In genomic region chrX:50611765-50612591, GRCm38 (mm10) we compare ENCODE assay signal across 1 mouse cellular context.
A peak's percentile ranks its signal among the peaks of the same experiment; 100 is the strongest.
TF ChIP-seq lines count a peak whose summit lies in the region.

No protein-coding gene starts in this region.

TF ChIP-seq in MEL, 35 proteins besides CTCF, POLR2A, EP300 and RAD21 (continued from another document):
- TF ChIP-seq TAL1 (IDR thresholded peaks at IDR 0.05; ENCODE audit: low read length) (no peak), POLR2AphosphoS5 (IDR thresholded peaks at IDR 0.05; ENCODE audit: borderline replicate concordance, low read depth, low read length) (no peak), HCFC1 (IDR thresholded peaks at IDR 0.05; ENCODE audit: low read depth, low read length) (no peak), ZNF384 (IDR thresholded peaks at IDR 0.05; ENCODE audit: low read depth, low read length) (peak; percentile 97), CHD1 (IDR thresholded peaks at IDR 0.05; ENCODE audit: low read depth, low read length) (no peak), USF2 (IDR thresholded peaks at IDR 0.05; ENCODE audit: borderline replicate concordance in 1 of 2, insufficient read depth in 1 of 2, low read depth in 1 of 2, low read length in 2 of 2) (no peak)
